Mouse (Mus musculus) cerebellum, adult 9-10 months (tissue): ENCODE data around the gene Prl2c2.
"Not testable (repeated sequence)": the region's sequence is repeated elsewhere in the genome, so short reads cannot be mapped to it uniquely, and the experiment has no call there.

Experiments used
- DNase-seq: peaks from one replicate; pipeline ENCODE4 v3.0.0; 2022

Gene Prl2c2

DNA sequence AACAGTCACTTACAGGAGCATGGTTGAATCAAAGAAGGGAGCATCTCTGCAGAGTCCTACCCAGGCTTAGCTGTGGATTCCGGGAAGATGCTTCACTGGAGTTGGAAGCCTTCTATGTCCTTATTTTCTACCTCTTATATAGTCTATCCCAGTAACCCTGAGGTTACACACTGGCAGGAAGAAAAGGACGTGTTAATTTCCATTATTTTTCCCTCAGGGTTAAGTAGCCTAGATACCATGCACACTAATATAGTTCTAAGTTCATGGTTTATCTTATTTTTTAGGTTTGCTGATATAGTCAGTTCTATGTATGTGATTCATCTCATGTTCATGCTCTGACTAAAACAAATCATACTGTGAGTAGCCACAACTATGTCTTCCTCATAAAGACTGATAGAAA, at the start of gene Prl2c2:
Prl2c2 (minus strand) TSS at position 101 of the 400 bp plus-strand sequence.
- DNase-seq = not testable (repeated sequence)

DNA sequence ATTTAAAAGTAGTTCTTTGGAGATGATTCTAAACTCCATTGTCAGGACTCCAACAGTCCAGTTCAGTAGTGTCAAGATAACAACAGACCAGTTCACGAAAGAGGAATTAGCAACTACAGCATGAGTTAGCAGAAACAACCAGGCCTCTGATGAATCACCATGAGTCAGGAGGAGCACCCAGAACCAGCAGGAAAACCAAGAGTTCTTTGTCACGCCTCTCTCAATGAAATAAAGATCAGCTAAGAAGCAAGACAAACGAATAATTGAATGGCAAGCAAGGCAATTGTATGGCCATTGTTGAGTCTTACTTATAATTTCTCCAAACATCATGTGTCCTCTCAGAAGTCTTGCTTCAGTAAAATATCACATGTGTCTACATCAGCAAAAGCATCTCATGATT, 20.7 kb upstream of the Prl2c2 start:
- DNase-seq = not testable (repeated sequence)

DNA sequence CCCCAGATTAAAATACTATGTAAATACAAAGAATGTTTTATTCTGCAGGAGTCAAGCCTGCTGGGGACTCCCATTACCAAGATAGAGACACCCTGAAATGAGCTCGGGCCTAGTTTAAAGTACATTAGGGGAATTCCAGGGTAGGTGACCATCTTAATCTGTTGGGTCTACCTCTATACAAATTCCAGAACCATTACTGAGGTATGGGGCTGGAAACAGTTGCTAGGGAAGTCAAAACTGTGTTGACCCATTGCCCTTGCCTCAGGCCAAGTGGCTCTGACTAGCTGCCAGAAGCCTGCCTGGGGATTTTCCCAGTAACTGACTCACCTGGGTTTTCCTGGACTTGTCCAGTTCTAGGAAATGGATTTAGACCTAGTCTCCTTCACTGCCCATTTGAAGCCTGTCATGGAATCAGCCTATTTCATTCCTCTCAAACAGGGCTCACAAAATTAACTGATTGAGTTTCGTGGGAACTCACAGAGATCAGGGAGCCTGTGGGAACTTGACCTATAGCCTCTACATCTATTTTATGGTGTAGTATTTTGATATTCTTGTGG, 8.9 kb upstream of the Prl2c2 start:
- not testable (repeated sequence) for DNase-seq
